Mouse (Mus musculus) adrenal gland, postnatal 4 days (tissue): ENCODE data around the gene Arhgef15. TPM values are rescaled to one million over a fixed set of nuclear protein-coding genes. Genes with fewer than 3 reads are reported as not detected.
"Not testable (repeated sequence)": the region's sequence is repeated elsewhere in the genome, so short reads cannot be mapped to it uniquely, and the experiment has no call there.

Experiments used
- DNase-seq, 2 experiments: peaks; one replicate each; pipeline ENCODE4 v3.0.0; 2021 to 2022; ENCODE audit warnings: low spot score in 2 of 2, mixed read lengths in 2 of 2
- long read RNA-seq, 2 experiments: library from polyadenylated mRNA; stranded (forward); transcript quantifications; one replicate each; pipeline ENCODE4 v2.0.0; 2021
- total RNA-seq, 2 experiments: library from RNA; stranded (reverse); gene quantifications; 2 replicates each; pipeline ENCODE4 v1.2.3; 2021

Arhgef15 gene
- 10 to 100 TPM; 28.6 to 29.5 TPM for total RNA-seq
- long read RNA-seq, experiment 1, full-length matches to known transcripts: 5 of 22 reads
- long read RNA-seq, experiment 1, partial matches to known transcripts: 5 of 22 reads
- long read RNA-seq, experiment 1, other reads (novel, unspliced or antisense): 12 of 22 reads
- long read RNA-seq, experiment 2, full-length matches to known transcripts: 1 of 42 reads
- long read RNA-seq, experiment 2, partial matches to known transcripts: 22 of 42 reads
- long read RNA-seq, experiment 2, other reads (novel, unspliced or antisense): 19 of 42 reads

- no peak for DNase-seq
Observed at GRCm38 (mm10) chr11:68957308-68957707, at the start of gene Arhgef15. TSS of gene Arhgef15 (minus strand) at chr11:68957480.

DNA sequence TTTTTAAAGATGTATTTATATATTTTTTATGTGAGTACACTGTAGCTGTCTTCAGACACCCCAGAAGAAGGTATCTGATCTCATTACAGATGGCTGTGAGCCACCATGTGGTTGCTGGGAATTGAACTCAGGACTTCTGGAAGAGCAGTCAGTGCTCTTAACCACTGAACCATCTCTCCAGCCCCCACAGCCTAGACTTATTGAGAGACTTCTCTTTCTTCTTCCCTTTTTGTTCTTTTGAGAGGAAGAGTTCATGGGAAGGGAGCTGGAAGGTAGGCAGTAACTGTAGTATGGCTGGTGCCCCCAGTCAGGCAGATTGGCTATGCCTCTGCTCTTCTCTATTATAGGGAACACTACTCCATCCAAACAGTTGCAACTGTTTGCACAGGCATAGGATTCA is 49.3 kb upstream of the Arhgef15 start:
- DNase-seq: not testable (repeated sequence)

GRCm38 (mm10) chr11:69005193-69005592 is 47.9 kb upstream of the Arhgef15 start:
- no peak for DNase-seq

GRCm38 (mm10) chr11:69003592-69003991 is 46.3 kb upstream of the Arhgef15 start:
- peak in 1 of 2 experiments; percentile 39 for DNase-seq

- not testable (repeated sequence) for DNase-seq
Observed at GRCm38 (mm10) chr11:69002782-69003181, 45.5 kb upstream of the Arhgef15 start.

- DNase-seq: no peak
Observed at GRCm38 (mm10) chr11:68997080-68997479, 39.8 kb upstream of the Arhgef15 start.

DNA sequence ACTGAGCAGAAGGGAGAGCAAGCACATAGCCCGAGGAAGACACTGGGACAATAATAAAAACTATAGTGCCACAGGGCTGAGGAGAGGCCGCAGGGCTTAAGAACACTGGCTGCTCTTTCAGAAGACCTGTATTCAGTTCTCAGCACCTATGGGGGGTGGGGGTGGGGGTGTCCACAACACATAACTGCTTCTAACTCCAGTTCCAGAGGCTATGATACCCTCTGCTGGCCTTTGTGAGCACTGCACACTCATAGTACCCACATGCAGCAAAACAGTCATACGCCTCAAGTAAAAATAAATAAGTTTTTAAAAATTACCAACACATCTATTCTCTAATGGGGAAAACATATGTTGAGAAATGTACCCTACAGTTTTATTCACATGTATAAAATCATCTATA is 37.1 kb upstream of the Arhgef15 start:
- DNase-seq: no peak

GRCm38 (mm10) chr11:68993122-68993521 is 35.8 kb upstream of the Arhgef15 start:
- no peak for DNase-seq

DNA sequence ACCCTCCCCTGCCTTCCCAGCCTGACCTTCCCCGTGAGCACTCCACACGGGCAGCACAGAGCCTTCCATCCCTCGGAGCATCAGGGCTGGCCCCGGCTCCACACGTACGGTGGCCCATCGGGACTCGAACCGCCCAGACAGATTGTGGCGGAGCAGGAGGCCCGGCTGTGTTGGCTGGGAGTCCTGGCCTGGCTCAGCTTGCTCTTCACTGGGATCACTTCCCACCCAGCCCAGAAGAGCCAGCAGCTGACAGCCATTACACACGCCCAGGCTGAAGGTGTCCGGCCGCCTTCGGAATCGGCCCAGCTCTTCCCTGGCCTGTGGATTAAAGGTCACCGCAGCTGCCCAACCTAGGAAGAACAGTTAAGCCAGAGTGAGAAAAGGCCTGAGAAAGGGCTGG is 31.1 kb upstream of the Arhgef15 start:
- DNase-seq: no peak

GRCm38 (mm10) chr11:68987365-68987882 is 30.1 kb upstream of the Arhgef15 start:
- no peak for DNase-seq

DNA sequence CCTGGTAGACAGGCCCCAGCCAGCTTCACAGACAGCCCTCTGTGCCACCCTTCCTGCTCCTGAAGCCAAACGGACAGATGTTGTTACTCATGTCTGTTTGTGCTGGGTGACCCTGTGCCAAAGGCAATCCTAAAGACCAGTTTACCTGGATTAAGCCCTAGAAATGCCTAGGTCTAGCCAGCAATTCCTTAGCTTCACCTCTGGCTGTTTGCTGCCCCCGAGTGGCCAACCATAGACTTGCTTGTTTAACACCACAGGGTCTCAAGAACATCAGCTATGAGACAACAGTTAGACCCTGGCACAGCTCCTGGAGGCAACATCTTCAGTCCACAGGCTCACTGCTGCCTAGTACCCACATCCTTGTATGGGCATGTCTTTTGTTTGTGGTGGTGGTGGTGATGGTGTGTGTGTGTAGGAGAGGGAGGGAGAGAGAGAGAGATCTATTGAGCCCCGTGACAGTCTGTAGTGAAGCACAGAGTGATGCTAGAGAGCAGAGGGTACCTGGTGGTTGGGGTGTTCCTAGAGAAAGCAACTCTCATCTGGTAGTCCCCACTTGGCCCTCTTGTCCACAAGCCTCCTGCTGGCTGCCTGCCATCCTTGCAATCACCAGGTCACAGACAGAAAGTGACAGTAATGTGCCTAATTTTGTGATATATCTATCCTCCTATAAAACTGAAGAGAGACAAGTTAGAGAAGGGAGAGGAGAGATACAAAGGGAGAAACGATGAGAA is 25.5 kb upstream of the Arhgef15 start:
- DNase-seq: peak; percentile 40 to 52

DNA sequence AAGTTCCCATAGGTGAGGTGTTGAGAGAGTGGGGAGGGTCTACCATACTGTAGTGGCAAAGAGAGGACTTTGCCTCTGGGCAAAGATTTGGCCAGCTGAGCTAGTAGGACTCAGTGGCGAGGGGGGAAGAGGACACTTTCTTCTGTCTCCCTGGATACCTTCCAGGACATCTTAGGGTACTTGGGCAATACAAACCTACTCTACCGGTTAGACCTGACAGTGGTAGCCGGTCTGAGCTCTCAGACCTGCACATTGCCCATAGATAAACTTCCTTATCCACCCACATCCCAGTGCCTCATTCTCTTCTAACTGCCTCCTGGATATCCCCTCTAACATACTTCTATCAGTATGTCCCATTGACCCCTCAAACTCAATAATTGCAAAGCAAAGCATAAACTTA is 23.6 kb upstream of the Arhgef15 start:
- DNase-seq: no peak

GRCm38 (mm10) chr11:68979320-68979733 is 22.0 kb upstream of the Arhgef15 start:
- DNase-seq: no peak

DNA sequence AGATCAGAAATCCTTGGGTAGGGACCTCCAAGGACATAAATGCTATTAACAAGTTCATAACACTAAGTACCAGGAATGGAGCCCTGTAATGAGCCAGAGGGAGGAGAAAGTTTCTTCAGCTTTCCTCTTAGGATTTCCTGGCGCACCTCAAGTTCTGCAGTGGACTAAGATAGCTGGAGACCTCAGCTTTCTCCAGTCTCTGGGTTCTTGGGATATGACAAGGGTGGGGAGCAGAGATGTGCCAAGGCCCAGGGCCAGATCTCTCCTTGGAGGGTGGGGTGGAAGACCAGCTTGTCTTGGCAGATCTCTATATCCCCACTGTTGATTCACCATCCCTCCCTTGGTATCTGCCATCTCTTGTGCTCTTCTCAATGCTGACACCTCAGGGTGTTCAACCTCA is 18.3 kb upstream of the Arhgef15 start:
- no peak for DNase-seq

DNA sequence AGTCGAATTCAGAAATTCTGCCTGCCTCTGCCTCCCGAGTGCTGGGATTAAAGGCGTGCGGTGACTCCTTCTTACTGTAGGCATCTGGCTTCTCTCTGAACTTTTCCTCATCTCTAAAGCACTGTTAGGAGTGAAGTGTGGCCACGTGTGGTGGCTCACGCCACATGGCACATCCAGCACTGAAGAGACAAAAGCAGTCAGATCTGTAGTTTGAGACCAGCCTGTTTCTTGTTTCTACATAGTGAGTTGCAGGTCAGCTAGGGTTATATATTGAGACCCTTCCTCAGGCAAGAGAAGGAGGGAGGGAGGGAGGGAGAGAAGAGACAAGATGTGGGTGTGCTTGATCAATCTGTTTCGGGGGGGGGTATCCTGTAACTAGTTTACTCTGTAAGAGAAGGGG is 17.8 kb upstream of the Arhgef15 start, which contains the start of gene Rangrf:
TSS of gene Rangrf (minus strand) at position 101 of the 400 bp plus-strand sequence.
- DNase-seq: no peak

GRCm38 (mm10) chr11:68974059-68974450 is 16.8 kb upstream of the Arhgef15 start:
- no peak for DNase-seq

DNA sequence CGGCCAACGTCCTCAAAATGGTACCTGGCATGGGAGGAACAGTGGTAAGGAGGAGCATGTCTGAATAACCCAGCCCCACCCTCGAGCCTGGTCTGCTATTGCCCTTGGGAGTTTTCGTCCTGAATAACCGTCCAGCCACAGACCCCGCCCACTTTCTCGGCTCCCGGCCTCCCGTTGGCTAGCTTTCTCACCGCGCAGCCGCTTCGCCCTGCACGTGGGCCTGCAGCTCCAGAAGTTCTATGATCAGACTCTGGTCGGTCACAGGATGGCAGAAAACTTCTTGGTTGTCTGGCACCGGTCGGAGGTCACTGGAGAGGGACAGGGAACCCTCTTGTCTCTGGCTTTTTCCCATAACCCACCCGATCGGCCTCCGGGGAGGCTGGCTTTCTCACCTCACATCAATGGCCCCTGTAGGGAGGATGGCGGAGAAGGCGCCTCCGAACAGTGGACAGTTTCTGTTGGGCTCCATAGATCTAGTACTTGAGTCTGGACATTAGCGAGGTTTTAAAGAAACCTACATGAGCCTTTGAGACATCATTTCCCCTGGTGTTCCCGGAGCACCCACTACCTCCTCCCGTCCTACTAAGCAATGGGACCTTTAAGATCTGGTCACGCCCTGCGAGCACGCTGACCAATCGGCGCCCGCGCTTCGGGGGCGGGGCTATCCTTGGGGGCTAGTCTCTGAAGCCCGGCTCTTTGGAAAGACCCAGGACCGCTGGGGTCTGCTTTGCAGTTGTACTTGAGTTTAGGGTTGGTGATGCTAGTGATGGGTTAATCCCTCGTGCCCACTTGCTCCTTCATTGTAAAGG is 16.2 kb upstream of the Arhgef15 start:
- DNase-seq: peak; percentile 75 to 78

DNA sequence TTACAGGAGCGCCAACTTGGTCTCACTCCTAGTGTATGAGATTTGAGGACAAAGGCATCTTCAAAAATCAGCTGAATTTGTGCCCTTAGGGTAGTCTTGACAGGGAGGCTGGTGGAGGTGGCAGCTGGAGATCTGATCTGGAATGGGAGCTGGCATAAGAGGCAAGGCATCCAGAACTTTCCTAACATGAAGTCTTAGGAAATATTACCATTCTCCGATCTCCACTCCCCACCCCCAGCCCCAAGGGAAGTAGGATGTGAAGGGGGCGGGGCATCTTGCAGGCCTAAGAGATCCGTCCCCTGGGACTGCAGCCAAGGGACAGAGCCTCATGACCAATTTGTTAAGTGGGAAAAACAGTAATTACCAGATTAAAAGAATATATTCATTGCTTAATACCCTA is 13.0 kb upstream of the Arhgef15 start:
- DNase-seq: no peak

DNA sequence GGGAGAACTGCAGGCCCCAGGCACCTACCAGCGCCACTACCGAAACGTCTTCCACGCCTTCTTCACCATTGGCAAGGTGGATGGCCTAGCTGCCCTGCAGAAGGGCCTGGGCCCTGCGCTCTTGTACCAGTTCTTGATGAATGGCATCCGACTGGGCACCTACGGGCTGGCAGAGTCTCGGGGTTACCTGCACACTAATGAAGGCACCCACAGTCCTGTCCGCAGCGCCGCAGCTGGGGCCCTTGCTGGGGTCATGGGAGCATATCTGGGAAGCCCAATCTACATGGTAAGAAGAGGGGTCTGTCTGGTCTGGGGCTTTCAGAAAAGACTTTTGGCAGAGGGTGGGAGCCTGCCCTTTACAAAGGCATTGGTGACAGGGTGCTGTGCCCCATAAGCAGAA is 11.5 kb upstream of the Arhgef15 start:
- no peak for DNase-seq

GRCm38 (mm10) chr11:68967337-68968282 is 10.3 kb upstream of the Arhgef15 start, which contains the start of gene Slc25a35:
TSS of gene Slc25a35 (plus strand) at chr11:68968131.
- DNase-seq: peak; percentile 67 to 81
